Mouse (Mus musculus) forelimb bud, embryonic 11.5 days (tissue): Measurements from ENCODE around the gene Ccdc105.
A peak's percentile ranks its signal among the peaks of the same experiment; 100 is the strongest.

Experiments
- DNase-seq: peaks from one replicate; pipeline ENCODE4 v3.0.0-alpha.2; 2012; ENCODE audit warnings: low read depth, low spot score

Ccdc105 gene

GRCm38 (mm10) chr10:78752452-78753191 is at the start of gene Ccdc105:
Ccdc105 (minus strand) TSS chr10:78753065.
- peak; percentile 87 for DNase-seq

GRCm38 (mm10) chr10:78801449-78801848 is 48.6 kb upstream of the Ccdc105 start:
- no peak for DNase-seq

DNA sequence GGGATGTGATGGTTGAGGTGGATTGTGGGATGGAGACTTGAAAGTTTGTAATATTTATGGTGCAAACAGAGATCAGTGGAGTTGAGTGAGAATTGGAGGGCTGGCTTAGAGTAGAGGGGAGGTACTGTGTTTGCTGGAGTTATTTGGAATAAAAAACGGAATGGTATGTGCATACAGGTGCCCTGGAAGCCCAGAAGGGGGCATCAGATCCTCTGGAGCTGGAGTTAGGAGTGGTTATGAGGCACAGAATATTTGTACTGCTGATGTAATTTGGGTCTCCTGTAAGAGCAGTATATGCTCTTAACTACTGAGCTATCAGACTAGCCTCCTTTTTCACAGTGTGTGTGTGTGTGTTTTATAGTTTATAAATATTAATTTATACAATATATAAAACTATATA is 37.7 kb upstream of the Ccdc105 start:
- no peak for DNase-seq

DNA sequence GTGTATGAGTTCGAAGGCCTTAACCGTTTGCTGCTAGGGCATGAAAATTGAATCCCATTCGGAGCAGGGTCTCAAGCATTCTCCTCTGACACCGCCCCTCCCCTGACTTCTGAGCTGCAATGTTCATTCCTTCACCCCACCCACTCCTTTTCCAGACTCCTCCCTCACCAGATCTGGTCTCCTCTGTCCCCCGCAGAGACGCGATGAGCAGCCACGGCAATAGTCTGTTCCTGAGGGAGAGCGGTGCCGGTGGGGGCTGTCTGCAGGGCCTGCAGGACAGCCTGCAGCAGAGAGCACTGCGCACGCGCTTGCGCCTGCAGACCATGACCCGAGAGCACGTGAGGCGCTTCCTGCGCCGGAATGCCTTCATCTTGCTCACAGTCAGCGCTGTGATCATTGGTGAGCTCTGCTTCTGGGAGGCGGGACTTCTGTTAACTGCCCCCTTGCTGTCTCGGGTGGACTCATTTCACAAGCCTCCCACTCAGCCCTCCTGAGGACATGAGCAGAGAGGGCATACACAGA is 34.8 kb upstream of the Ccdc105 start:
- DNase-seq, result peak; percentile 83

DNA sequence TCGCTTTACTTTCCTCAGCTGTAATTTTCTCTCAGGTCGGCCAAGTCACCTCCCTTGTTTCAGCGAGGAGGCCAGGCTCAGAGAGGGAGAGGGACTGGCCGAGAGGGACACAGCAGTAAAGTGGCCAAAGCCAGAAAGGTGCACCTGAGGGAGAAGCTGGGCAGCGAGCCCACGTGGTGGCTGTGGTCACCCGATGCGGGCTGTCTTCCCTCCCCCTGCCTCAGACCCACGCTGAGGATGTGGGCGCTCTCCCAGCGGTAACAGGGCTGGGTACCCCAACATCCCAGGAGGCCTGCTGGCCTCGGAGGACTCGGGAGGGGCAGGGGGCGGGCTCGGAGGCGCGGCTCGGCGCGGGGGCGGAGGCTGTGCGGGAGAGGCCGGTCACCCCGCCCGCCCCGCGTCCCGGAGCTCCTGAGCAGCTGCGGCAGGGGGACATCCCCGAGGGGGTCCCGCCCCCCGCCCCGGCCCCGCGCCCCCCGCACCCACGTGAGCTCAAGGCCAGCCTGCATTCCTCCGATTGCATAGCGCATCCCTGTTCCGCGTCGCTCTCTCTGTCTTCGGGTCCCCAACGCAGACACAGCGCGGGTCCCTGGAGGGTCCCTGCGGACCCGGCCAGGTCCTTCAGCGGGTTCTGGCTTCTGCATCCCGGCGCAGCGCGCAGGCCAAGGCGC is 27.3 kb upstream of the Ccdc105 start, which contains the start of gene Slc1a6:
Gene Slc1a6, plus strand, starts transcription at position 516 of the 671 bp plus-strand sequence.
- DNase-seq, result no peak

DNA sequence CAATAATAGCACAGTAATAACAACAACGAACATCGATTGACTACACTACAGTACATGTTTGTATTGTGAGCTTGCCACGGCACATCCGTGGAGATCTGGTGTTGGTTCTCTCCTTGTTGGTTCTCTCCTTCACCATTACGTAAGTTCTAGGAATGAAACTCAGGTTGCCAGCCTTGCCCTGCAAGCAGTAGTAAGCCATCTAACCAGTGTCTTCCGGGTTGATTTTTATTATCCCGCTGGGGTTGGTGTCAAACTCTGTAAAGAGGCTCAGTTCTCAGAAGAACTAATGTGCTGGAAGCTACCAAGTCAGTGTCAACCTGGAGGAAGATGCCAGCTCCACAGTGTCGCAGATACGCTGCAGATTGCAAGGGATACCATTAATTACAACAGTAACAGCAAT is 26.7 kb upstream of the Ccdc105 start:
- no peak for DNase-seq

DNA sequence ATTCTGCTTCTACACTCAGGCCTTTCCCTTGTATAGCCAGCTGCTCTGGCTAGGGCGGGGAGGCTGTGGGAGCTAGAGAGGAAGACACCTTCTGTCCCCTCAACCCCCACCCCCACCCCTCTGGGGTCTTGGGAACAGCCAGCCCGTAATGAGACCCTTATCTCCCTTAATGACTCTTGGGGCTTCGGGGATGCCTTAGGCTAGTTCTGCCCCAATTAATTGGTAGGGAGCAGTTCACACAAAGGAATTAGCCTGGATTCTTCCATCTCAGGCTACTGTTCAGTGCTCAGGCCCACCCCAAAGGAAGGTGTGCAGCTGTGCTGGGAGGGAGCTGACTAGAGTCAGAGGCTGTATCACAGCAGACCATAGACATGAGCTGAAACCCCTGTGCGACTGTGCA is 23.0 kb upstream of the Ccdc105 start:
- DNase-seq, result no peak

DNA sequence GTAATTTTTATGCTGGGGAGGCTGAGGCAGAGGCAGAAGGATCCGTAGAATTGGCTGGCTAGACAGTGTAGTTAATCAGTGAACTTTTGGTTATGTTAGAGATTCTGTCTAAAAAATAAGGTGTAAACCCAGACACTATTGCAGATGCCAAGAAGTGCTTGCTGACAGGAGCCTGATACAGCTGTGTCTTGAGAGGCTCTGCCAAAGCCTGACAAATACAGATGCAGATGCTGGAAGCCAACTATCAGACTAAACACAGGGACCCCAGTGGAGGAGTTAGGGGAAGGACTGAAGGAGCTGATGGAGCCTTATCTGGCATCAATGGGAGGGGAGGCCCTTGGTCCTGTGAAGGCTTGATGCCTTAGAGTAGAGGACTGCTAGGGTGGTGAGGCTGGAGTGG is 12.7 kb upstream of the Ccdc105 start:
- no peak for DNase-seq

GRCm38 (mm10) chr10:78756021-78756420 is 3.2 kb upstream of the Ccdc105 start:
- peak; percentile 62 for DNase-seq

- no peak for DNase-seq
Measured at GRCm38 (mm10) chr10:78748946-78749345, 3.9 kb downstream of the Ccdc105 start.

DNA sequence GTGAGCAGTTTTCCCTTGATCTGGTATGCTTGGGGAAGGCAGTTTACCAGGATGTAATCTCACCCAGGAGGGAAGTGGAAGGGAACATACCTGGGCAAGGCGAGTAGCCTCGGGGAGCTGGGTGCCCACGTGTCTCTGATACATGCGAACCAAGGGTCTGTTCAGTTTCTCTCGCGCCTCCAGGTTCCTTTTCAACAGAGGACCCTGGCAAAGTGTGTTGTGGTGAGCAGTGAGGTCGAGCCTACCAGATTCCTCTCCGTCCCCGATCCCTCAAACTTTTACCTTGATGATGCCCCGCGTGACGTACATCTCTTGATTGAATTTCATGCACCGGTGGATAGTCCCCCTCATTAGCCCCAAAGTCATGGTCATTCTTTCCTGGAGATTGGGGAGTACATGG is 4.7 kb downstream of the Ccdc105 start:
- no peak for DNase-seq

DNA sequence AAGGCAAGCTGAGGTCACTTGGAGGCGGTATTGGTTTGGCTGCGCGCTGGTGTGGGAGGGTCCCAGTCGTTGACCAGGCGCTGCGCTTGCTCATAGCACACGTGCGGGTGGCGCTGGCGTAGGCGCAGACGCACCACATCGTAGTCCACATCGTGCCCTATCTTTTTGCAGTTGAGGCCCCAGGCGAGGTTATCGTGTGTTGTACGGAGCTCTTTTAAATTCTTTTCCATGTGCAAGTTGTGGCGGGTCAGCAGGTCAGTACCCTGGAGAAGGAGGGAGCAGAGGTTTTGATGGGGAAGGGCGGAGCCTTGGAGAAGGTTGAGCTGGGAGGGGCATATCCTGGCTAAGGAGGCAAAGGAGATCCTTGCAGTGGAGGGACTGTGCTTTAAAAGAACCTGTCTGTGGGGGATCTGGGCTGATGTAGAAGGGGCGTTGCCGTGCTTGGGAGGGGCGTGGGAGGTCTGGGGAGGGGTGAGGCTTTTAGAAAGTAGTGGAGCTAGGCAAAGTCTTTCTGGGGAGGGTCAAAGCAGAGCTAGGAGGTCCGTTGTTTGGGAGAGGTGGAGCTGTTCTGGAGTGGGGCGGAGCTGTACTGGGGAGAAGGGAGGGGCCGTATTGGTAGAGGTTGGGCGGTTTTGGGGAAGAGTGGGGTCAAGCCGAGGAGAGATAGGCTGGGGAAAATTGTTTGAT is 5.7 kb downstream of the Ccdc105 start:
- peak; percentile 26 for DNase-seq

DNA sequence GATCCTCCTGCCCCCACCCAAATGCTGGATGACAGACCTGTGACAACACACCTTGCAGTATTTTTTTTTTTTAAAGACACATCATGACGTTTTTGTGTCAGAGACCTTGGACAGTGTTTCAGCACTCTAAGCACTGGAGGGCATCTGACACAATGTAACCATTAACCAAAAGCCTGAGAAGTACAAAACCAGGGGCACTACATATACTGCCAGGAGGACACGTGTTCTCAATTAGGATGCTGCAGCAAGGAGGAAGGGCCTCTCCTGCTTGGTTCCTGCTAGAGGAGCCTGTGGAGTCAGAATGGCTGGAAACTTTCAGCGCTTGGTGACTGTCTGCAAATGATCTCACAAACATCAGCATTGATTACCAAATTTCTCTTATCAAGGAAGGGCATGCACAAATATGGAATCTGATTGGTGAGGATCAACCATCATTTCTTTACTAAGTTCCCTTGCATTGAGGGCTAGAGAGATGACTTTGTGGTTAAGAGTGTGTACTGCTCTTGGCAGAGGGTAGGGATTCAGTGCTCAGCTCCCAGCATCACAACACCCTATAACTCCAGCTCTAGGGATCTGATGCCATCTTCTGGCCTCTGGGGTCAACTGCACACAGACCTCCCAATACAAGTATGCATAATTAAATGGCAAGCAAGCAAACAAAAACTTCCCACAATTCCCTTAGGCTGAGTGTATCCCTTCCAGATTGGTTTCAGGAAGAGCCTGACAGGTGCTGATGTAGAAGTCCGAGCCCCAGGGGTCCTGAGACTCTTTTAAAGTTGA is 7.2 kb downstream of the Ccdc105 start:
- peak; percentile 63 for DNase-seq

GRCm38 (mm10) chr10:78743721-78744120 is 9.1 kb downstream of the Ccdc105 start:
- no peak for DNase-seq

DNA sequence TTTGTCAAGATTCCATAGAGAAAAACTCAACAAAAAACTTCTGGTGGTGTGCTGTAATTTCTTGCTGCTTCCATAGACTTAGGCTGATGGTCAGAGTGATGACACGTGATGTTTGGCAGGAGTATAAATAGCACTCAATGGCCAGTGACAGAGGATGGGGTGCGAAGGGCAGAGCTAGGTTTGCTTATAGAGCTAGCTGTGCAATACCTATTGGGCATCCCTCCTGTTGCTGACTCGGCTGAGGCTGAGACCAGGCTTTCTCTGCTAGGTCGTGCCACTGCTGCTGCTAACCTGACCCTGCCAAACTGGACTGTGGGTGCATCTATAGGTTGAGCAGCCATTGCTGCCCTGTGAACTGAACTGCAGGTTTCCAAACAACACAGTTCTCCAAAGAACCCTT is 13.0 kb downstream of the Ccdc105 start:
- no peak for DNase-seq

GRCm38 (mm10) chr10:78727876-78728275 is 25.0 kb downstream of the Ccdc105 start:
- DNase-seq, result no peak

DNA sequence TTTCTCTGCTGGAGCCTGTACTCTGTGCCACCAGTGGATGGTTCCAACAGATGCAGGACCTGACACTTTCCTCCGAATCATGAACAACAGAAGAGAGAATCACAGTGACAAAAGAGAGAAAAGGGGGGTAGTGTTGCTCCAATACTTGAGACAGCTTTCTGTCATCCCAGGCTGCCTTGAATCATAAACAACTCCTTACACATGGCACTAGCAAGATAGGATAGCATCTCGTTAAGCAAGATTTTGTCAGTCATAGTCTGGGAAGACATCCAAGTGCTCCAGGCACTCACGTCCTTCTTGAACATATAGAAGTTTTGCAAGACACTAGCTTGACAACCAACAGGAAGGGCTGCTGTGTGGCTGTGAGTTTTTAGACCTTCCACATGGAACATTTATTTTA is 25.8 kb downstream of the Ccdc105 start:
- DNase-seq, result no peak

GRCm38 (mm10) chr10:78723416-78723815 is 29.4 kb downstream of the Ccdc105 start:
- DNase-seq, result peak; percentile 43

DNA sequence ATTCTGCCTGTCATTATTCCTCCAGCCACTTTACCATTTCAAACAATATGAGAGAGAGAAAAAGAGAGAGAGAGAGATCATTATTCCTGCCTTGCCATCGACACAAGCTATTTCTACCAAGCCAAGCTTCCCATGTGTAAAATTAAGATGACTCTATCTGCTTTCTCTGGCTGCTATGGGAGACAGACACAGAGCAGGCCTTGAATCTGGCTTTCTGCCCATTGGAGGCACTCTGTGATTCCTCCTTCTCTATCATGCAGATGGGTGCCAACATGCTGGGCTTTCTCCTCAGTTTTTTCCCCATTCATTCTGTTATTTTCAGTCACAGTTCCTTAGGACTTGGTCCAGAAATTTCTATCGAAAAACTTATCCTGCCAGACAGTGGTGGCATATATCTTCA is 30.2 kb downstream of the Ccdc105 start:
- DNase-seq, result no peak

DNA sequence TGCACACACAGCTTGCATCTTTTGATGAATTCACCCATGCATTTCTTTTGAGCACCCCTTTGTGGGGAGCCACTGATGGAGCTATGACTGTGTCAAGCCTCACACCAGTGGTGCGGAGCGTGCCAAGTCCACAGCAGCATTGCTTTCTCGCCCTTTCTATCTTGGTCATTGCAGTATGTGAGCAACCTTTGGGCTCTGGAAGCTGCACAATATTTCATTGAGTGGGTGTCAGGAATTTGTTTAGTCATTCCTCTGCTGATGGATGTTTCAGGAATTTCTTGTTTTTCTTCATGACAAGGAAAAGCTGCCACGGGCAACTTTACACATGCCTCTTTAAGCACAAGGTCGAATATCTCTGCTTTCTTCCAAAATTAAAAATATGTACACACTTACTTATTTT is 30.8 kb downstream of the Ccdc105 start:
- DNase-seq, result no peak

DNA sequence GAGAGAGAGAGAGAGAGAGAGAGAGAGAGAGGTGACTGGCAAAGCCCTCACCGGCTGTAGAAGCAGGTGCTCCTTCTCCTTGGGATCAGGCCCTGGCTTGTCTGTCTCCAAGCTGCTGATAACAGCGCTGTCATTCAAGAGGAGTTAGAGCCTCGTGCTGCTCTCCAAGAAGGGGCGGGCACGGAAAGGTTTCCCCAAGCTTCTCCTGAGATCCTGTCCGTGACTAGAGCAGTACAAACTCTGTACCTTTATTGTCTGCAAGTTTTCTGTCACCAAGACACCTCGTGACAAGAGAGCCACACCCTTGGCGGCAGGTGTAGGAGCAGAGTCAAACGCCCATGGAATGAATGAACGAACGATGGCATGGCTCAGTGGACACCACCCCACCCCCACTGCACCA is 34.8 kb downstream of the Ccdc105 start, which contains the start of gene Casp14:
Gene Casp14, minus strand, starts transcription at position 239 of the 400 bp plus-strand sequence.
- no peak for DNase-seq
